Mouse (Mus musculus) hindlimb bud, embryonic 11.5 days (tissue): ENCODE measurements around the gene Fam196b.

Experiments used
- DNase-seq: peaks from one replicate; pipeline ENCODE4 v3.0.0-alpha.2; 2012; ENCODE audit warnings: low read depth, low spot score; ENCODE audit errors: extremely low spot score

The Fam196b gene

DNA sequence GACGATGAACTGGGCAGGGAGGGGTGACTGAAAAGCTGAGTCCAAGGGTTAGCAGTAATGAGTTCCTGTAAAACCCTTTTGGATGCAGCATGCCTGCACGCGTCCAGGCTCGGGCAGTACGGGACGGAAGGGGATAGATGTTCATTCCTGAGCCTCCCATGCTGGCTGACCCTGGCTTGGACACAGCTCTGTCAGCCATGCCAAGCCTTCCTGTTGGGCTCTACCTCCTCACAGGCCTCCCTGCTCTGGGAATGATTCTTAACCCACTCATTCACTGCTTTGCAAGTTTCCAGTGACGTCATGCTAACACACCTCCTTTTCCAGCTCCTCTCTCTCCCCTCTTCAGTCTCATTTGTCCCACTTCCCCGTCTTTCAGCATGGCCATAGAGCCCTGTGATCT, 9.0 kb downstream of the Fam196b start:
- DNase-seq: no peak

DNA sequence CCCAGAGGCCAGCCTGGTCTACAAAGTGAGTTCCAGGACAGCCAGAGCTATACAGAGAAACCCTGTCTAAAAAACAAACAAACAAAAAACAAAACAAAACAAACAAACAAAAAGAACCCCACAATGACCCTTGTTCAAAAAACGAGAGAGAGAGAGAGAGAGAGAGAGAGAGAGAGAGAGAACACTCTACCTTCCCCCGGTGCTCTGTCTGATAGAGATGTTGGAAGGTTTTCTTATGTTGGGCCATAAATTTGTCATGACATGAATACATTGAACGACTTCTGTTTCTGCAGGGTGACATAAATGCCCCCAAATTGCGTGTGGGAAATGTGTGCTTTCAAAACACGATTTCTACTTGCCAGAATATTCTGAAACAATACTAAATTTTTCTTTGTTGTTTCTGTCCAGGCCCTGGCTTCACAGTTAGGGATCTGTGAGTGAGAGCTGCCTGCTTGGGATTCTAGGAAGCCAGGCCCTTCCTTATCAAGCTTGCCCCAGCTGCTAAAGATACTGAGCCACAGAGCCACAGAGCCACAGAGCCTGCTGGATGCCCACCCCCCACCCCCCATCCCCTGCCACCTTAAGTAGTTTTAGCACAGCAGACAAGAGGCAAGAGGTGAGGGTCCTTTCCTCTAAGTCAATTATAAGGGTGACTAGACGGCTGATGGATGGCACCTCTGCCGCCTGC, 17.9 kb downstream of the Fam196b start:
- no peak for DNase-seq

DNA sequence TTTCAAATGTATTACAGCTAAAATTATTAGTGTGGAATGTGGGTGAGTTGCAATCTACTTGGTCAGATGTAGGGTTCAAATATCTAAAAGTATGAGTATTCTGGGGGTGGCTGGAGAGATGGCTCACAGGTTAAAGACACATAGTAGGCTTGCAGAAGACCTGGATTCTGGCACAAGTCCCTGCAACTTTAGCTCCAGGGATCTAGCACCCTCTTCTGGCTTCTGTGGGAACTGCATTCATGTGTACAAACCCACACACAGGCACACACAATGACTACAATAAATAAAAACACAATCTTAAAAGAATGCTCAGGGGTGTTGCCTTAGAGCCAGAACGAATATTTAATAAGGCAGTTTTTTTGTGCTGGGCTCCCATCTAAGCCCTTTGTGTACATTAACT, 23.3 kb downstream of the Fam196b start:
- DNase-seq: no peak

- DNase-seq: no peak
Measured at GRCm38 (mm10) chr11:34339693-34340092, 25.1 kb downstream of the Fam196b start.

DNA sequence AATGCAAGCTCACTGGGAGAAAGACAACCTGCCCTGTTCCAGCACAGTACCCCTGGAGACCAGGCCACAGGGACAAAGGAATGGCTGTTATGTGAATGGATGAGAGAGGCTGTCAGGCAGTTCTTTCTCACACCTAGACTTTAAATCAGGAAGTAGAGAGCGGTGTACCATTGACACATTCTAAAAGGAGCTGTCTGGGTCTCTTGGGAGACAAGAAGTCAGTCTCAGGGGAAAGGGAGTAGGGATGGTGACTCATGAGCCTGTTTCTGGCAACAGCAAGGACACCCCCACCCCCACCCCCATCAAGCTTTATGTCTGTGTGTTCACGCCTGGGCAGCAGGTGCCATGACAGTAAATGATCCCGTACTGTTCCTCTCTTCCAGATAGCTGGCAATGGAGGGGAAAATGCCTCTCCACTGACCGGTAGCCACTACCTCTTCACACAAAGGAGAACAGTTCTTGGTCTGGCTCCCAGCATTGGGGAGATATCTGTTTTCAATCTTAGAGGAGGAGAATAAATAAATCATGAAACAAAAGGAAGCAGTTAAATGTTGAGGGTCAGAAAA, 29.2 kb downstream of the Fam196b start:
- no peak for DNase-seq

- DNase-seq: no peak
Measured at GRCm38 (mm10) chr11:34344310-34344709, 29.7 kb downstream of the Fam196b start.

- DNase-seq: no peak
Measured at GRCm38 (mm10) chr11:34348287-34348918, 33.8 kb downstream of the Fam196b start.

- no peak for DNase-seq
Measured at GRCm38 (mm10) chr11:34349453-34350056, 34.9 kb downstream of the Fam196b start.

DNA sequence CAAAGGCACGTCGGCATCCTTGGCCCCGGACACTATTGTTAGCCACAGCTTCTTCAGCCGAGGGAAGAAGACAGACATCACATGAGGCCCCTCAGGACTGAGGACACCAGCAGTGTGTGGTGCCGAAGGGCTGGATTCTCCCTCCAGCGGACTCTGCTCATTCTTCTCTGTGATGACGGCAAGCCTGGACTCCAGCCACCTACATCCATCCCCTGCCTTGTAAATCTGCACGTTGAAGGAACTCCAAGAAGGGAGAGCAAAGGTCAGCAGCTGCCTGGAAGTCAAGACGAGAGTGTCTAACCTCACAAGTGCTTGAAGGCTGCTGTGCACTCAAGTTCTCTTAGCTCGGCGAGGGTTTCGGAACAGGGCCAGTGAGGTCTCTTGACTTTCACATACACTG, 40.8 kb downstream of the Fam196b start:
- no peak for DNase-seq

- no peak for DNase-seq
Measured at GRCm38 (mm10) chr11:34356109-34356508, 41.5 kb downstream of the Fam196b start.

DNA sequence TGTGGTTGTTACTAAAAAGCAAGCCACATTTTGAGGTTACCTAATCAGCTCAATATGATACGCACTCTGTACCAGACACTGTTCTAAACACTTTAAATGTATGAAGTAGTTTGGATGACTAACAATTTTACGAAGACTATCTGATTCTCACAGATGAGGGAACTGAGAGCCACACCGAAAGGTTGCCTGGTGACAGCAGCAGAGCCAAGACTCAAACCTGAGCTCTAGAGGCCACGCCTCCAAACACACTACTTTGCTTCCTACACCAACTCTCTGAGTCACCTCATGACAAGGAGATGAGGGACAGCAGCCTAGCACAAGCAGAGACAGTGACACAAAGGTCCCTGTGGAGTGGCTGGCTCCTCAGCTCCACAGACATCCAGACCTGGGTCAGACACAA, 57.6 kb downstream of the Fam196b start:
- DNase-seq: no peak

DNA sequence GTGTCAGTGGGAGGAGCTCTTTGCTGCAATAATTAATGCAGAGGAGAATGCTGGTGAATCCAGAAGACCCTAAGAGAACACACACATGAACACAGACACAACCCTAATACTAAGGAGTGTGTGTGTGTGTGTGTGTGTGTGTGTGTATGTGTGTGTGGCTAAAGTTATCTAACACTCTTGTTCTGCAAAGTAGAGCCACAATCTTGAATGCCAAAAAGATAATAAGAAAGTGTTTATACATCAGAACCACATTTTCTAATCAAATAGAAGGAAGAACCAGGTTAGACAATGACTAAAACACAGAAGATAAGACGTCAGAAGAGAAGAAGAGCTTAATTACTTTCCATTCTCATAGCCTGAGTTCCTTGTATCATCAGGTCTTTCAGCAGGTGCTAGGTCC, 60.9 kb downstream of the Fam196b start:
- DNase-seq: no peak

DNA sequence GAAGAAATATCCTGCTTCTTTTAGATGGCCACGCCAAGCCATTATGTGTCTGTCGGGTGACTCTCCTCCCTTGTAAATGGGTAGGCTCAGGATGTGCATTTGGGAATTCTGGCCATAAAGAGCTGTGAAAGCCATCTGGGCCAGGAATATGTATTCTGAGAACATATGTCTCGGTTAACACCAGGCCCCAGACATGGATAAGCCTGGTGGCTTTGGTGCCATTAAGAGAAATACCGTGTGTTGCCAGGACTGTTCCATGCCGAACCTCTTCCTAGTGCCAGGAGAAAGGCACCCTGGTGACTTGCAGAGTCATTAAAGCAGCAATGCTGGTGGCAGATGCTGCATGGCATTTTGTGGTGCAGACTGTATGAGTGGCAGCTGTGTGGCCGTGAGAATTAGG, 63.0 kb downstream of the Fam196b start:
- no peak for DNase-seq

DNA sequence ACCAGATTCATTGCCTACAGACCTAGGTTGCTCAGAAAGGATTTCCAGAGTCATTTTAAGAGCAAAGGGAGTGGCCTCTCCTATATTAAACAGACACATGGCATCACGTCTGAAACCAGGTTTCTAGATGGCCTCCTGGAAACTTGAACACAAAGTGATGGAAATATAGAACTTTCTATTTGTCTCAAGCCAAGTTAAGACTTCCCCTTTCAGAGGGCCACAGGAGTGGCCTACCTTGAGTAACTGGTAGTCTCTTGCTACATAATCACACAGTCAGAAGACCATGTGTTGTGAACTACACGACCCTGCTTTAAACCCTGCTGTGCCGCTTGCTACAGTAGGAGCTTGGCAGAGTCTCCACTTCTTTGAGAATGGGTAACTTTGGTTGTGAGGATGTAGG, 68.9 kb downstream of the Fam196b start:
- DNase-seq: no peak

DNA sequence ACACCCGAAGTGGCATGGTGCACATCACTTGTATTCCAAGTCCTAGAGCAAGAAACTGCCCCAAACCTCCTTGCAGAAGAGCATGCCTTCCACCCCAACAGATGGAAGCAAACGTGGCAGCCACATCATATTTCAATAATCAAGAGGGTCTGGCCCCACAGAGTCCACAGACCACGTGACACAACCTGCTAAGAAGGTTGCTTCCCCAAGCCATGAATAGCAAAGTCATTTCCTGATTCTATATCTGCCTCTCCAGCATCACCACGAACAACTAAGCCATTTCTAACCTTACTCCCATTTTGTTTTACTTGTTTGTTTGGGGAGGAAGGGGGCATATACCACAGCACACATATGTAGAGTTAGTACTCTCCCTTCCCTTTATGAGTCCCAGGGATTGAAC, 69.6 kb downstream of the Fam196b start:
- no peak for DNase-seq

GRCm38 (mm10) chr11:34385001-34385688, 70.5 kb downstream of the Fam196b start:
- no peak for DNase-seq

DNA sequence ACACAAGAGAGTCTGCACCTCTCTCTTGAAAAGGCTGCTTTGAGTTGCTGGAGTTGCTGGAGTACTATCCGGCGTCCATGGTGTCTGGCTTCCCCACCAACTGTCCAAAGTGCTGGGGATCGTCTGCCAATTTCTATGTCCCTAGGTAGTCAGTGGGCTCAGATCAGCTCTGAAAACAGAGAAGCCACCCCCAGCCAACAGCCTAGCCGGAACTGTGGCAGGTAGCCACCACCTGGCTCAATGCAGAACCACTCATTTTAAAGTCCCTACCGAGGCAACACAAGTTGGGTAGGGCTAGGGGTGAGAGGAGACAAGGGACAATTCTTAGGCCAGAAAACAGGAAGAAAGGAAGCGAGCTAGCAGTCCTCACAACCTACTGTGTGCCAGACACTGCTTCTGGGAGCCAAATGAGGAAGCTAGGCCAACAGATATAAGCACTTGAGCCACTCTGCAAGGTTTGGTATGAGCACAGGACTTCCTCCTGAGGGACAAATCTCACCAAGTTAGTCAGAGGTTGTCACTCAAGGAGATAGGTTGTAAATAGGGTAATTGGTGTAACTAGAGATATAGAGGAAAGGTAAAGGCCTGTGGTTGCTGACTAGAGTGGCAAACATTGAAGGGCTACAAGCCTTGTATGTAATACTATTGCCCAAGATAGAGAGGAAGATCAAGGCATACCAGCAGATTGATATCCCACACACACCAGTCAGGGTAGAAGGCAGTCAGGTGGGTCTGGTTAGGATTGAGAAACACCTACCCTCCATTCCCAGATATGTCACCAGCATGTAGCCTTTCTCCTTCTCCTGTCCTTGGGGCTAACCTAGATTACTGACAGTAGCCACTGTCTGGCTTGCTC, 74.9 kb downstream of the Fam196b start:
- no peak for DNase-seq

- DNase-seq: no peak
Measured at GRCm38 (mm10) chr11:34392105-34392504, 77.5 kb downstream of the Fam196b start.

GRCm38 (mm10) chr11:34395802-34396201, 81.2 kb downstream of the Fam196b start:
- DNase-seq: no peak

- DNase-seq: no peak
Measured at GRCm38 (mm10) chr11:34397661-34398060, 83.0 kb downstream of the Fam196b start.

GRCm38 (mm10) chr11:34398555-34398954, 83.9 kb downstream of the Fam196b start:
- no peak for DNase-seq
